Mouse (Mus musculus) hindbrain, embryonic 12.5 days (tissue): ENCODE measurements around the gene Gm17783. TPM values are rescaled to one million over a fixed set of nuclear protein-coding genes. Genes with fewer than 3 reads are reported as not detected.
"Not testable (repeated sequence)": the region's sequence is repeated elsewhere in the genome, so short reads cannot be mapped to it uniquely, and the experiment has no call there.

Experiments
- ATAC-seq: fragments of 200-750 bp; cut with Nextera tagmentation; 2 replicates; pipeline ENCODE4 v1.8.0; 2017; ENCODE audit warnings: moderate TSS enrichment; ENCODE audit not compliant: low FRiP score
- H3K27ac ChIP-seq: fragments of 300-500 bp; sonication (generic); 2 replicates; pipeline ENCODE4 v1.5.1; 2016; ENCODE audit warnings: mild to moderate bottlenecking
- H3K27me3 ChIP-seq: fragments of 300-500 bp; sonication (generic); 2 replicates; pipeline ENCODE4 v1.6.1; 2016; ENCODE audit warnings: mild to moderate bottlenecking
- H3K36me3 ChIP-seq: fragments of 300-500 bp; sonication (generic); 2 replicates; pipeline ENCODE4 v1.6.1; 2016; ENCODE audit warnings: mild to moderate bottlenecking
- H3K4me1 ChIP-seq: fragments of 300-500 bp; sonication (generic); 2 replicates; pipeline ENCODE4 v1.6.1; 2016
- H3K4me2 ChIP-seq: fragments of 300-500 bp; sonication (generic); replicated peaks from 2 replicates; pipeline ENCODE4 v1.6.1; 2016; ENCODE audit warnings: mild to moderate bottlenecking
- H3K4me3 ChIP-seq: fragments of 300-500 bp; sonication (generic); 2 replicates; pipeline ENCODE4 v1.5.1; 2016; ENCODE audit warnings: mild to moderate bottlenecking
- H3K9ac ChIP-seq: fragments of 300-500 bp; sonication (generic); 2 replicates; pipeline ENCODE4 v1.6.1; 2016; ENCODE audit warnings: mild to moderate bottlenecking, moderate library complexity
- H3K9me3 ChIP-seq: fragments of 300-500 bp; sonication (generic); replicated peaks from 2 replicates; pipeline ENCODE4 v1.6.1; 2016; ENCODE audit warnings: mild to moderate bottlenecking
- WGBS: fragments of 180-500 bp; shearing (Covaris S2); methylation state at CpG from one replicate; pipeline ENCODE4 v1.1.7; 2016; 5-methylcytosine and 5-hydroxymethylcytosine counted together
- polyA plus RNA-seq: library from polyadenylated mRNA; unstranded; fragments of >200 nt; fragmentation: Nextera tagmentation; extraction: Ambion mirVana; gene quantifications from 2 replicates; pipeline ENCODE4 v1.2.1, GENCODE M21; 2016

The Gm17783 gene
- polyA plus RNA-seq: not detected in 2 replicates

DNA sequence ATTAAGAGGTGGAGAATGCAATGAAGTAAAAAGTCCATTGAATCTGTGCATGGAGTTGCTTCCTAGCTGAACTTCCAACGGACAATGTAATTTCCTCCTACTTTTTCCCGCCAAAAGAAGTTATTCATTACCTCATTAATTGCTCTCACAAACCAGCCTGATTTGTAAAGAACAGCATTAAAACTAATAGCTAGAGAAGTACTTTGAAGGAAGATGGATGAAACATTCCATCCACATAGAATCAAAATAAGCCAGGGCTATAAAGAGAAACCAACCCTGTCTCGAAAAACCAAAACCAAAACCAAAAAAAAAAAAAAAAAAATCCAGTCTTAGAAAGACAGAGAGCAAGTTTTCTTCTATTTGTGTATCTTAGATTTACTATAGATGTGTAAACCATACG, at the start of gene Gm17783:
TSS of gene Gm17783 (minus strand) at position 101 of the 400 bp plus-strand sequence.
- no peak for ATAC-seq
- Histone ChIP-seq H3K27ac (no peak within 1 kb of the TSS), H3K27me3 (no peaks in the 10 kb centered on the region), H3K9ac (no peak within 1 kb of the TSS), H3K4me2 (no peak within 1 kb of the TSS), H3K4me1 (no peaks in the 10 kb centered on the region), H3K4me3 (no peak within 1 kb of the TSS), H3K9me3 (no peaks in the 10 kb centered on the region), H3K36me3 (no peaks in the 10 kb centered on the region)
- WGBS: 89% methylated on average over 4 of the region's 4 CpGs

DNA sequence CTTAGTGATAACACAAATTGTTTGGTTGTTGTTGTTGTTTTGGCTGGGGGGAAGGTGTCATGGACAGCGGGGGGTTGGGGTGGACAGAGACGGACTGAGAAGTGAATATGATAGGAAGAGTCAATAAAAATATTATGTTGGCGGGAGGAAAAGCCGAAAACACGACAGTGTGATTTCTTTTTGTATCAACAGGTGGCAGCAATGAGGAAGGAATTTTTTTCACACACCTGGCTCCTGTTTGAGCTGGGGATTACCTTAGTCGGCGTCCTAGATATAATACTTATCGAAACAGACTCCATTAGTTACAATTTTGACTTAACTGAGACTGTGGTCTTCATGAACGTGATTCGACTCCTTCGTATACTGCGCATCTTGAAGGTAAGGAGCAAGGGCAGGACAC, 48.0 kb upstream of the Gm17783 start:
- WGBS: 69% methylated on average over 12 of the region's 12 CpGs
- no peak overlapping the region for H3K4me3 ChIP-seq
- no peak overlapping the region for H3K4me2 ChIP-seq

DNA sequence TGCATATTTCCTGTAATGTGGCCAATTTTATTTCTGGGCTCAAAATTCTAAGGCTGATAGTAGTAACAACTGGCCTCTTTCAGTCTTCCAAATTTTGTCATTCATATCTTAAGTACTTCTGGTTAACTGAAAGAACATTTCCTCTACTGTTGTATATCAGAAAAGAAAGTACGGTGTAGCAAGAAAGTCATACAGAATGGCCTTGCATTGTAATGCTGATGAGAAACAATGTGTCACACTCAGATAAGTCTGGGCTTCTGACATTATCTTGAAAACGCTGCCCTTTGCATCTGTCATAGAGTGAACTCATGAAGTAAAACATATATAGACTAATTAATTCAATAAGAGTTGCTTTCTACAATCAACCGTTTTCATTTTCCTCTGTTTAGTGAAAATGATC, 40.5 kb upstream of the Gm17783 start:
- no peak for ATAC-seq
- Histone ChIP-seq H3K9ac (no peak overlapping the region), H3K4me1 (no peaks in the 10 kb centered on the region), H3K36me3 (no peaks in the 10 kb centered on the region), H3K4me2 (no peak overlapping the region), H3K9me3 (no peaks in the 10 kb centered on the region), H3K27me3 (no peaks in the 10 kb centered on the region), H3K27ac (no peak overlapping the region), H3K4me3 (no peak overlapping the region)
- 83% methylated on average over 3 of the region's 3 CpGs for WGBS

More for the DNA sequence above, 48.0 kb upstream of the Gm17783 start:
- Histone ChIP-seq H3K9ac (no peak overlapping the region), H3K36me3 (no peaks in the 10 kb centered on the region), H3K27ac (no peak overlapping the region), H3K4me1 (no peaks in the 10 kb centered on the region), H3K27me3 (no peaks in the 10 kb centered on the region), H3K9me3 (no peaks in the 10 kb centered on the region)
- no peak for ATAC-seq

DNA sequence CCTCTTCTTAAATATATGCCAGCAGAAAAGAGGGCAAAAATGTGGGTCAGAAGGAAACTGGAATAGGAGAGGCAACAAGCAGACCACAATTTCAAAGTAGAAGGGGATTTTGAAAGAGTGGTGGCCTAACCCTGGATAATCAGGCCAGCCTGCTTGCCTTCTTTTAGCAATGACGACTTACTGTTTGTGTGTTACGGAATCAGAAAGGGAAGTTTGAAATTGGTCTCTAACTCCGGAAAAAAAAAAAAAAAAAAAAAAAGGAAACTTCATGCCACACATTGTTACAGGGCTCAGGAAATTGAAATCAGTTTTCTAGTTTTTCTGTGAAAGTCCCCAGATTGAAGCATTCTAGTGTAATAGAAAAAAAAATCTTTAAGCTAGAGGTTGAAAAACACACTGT, 29.9 kb upstream of the Gm17783 start:
- Histone ChIP-seq H3K4me2 (no peak overlapping the region), H3K27ac (no peak overlapping the region), H3K9me3 (no peaks in the 10 kb centered on the region), H3K4me1 (no peaks in the 10 kb centered on the region), H3K4me3 (no peak overlapping the region), H3K9ac (no peak overlapping the region), H3K36me3 (no peaks in the 10 kb centered on the region), H3K27me3 (no peaks in the 10 kb centered on the region)
- WGBS: 62% methylated on average over 3 of the region's 3 CpGs
- no peak for ATAC-seq

DNA sequence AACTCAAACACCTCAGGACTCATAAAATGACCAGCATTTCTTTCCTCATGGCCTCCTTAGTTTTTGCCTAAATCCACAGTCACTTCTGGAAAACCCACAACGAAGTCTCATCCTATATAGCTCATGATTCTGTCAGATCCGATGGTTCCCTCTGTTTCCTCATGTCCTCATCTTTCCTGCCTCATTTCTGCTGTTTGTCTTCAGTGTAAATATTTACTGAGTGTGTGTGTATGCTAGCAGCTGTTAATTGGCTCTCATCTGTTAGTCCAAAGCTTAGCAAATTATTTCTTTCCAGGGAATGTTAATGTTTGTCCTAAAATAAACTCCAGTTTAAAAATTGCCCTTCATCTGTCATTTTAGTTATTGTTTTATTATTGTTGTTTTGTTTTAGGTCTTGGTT, 19.7 kb upstream of the Gm17783 start:
- Histone ChIP-seq H3K9ac (no peak overlapping the region), H3K27ac (no peak overlapping the region), H3K4me3 (no peak overlapping the region), H3K4me1 (no peaks in the 10 kb centered on the region), H3K36me3 (no peaks in the 10 kb centered on the region), H3K27me3 (no peaks in the 10 kb centered on the region), H3K4me2 (no peak overlapping the region), H3K9me3 (no peaks in the 10 kb centered on the region)
- WGBS: 83% methylated on average over 2 of the region's 2 CpGs
- ATAC-seq: no peak

DNA sequence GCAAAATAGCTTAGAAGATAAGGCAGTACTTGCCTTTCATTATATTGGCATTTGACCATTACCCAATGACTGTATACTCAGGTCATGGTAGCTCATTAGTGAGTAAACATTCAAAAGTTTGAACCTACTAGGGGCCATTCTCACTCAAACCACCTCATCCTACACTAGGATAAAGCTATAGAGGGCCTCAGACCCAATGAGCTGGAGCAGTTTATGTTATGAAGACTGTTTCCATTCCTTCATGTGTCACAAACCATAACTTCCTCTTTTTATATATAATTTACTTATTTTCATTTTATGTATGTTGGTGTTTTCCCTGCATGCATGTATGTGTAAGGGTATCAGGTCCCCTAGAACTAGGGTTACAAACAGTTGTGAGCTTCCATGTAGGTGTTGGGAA, 16.1 kb upstream of the Gm17783 start:
- no peaks in the 10 kb centered on the region for H3K36me3 ChIP-seq

DNA sequence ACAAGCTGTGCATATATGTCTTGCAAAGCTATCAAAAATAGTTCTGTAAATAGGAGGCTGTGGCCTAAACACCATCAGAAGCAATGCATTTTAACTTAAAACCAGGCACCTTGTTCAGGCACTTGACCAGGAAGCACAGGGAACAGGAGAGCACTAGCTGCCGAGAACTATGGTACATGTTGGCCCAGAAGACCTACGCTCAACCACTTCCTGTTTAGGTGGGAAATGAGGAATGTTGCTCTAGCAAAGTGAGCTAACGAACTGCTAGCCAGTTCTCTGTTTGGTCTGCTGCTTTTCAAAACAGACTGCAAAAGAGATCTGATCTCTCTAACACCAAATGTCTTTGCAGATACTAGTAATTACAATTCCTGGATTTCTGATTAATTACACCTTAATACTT, 12.5 kb upstream of the Gm17783 start:
- H3K9me3 ChIP-seq: no peaks in the 10 kb centered on the region
- H3K27ac ChIP-seq: no peak overlapping the region
- ATAC-seq: no peak
- no peaks in the 10 kb centered on the region for H3K27me3 ChIP-seq
- H3K4me3 ChIP-seq: no peak overlapping the region
- H3K4me2 ChIP-seq: no peak overlapping the region
- no peak overlapping the region for H3K9ac ChIP-seq
- H3K36me3 ChIP-seq: no peaks in the 10 kb centered on the region
- 78% methylated on average over 3 of the region's 3 CpGs for WGBS
- H3K4me1 ChIP-seq: no peaks in the 10 kb centered on the region

More for the DNA sequence above, 16.1 kb upstream of the Gm17783 start:
- H3K4me3 ChIP-seq: no peak overlapping the region
- no peaks in the 10 kb centered on the region for H3K9me3 ChIP-seq
- H3K9ac ChIP-seq: no peak overlapping the region
- H3K4me1 ChIP-seq: no peaks in the 10 kb centered on the region
- no peaks in the 10 kb centered on the region for H3K27me3 ChIP-seq
- no peak overlapping the region for H3K27ac ChIP-seq
- no peak overlapping the region for H3K4me2 ChIP-seq
- no peak for ATAC-seq

DNA sequence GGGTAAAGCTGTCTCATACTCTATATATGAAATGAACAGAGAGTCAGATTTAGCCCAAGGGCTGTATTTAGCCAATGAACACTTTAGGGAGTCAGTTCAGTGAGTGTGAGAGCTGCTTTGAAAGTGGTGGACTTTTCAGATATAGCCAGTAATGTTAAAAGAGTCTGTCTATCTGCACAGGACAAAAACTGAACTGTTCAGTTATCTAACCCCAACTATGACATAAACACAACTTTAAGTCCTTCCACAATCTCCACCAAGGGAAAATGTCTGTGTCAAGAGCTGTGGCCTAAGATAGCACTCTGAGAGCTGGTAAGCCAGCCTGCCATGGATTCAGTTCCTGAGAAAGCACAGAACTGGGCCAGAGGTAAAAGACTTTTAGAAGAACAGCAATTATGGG, 10.3 kb upstream of the Gm17783 start:
- Histone ChIP-seq H3K27ac (no peak overlapping the region), H3K9ac (no peak overlapping the region), H3K9me3 (no peaks in the 10 kb centered on the region), H3K27me3 (no peaks in the 10 kb centered on the region), H3K4me3 (no peak overlapping the region), H3K4me2 (no peak overlapping the region), H3K4me1 (no peaks in the 10 kb centered on the region), H3K36me3 (no peaks in the 10 kb centered on the region)
- no peak for ATAC-seq

DNA sequence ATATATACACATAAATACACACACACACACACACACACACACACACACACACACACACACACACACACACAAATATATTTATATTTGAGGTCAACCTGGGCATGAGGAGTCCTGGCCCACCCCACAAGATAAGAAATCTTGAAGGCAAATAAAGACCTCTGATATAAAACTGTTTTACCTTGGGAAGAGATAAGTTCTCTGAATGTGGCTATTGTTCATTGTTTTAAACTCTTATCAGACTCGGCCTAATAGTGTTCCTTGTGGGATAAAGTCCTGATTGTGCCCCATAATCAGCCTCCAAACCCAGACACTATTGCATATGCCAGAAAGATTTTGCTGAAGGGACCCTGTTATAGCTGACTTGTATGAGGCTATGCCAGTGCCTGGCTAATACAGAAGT, 6.5 kb upstream of the Gm17783 start:
- not testable (repeated sequence) for H3K9ac ChIP-seq, H3K9me3 ChIP-seq, ATAC-seq, H3K27ac ChIP-seq, H3K4me3 ChIP-seq, H3K4me1 ChIP-seq, H3K27me3 ChIP-seq, H3K36me3 ChIP-seq, H3K4me2 ChIP-seq
- WGBS: 77% methylated on average over 1 of the region's 1 CpGs

DNA sequence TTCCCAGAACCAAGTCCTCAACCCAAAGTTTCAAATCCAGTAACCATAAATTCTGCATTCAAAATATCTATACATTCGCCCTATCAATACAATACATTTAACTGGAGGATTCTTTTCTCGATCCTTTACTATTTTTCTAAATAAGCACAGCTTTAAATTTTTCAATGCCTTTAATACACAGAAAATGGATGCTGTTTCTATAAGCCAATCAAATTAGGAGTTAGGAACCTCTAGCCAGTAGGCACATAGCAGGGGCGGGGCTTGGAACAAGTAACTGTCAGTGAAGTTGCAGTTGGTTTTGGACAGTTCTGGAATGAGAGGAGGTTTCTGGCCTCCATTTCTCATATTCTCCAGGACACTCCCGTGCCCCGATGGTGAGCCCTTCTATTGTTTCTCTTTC, 3.2 kb upstream of the Gm17783 start, which contains the start of gene Slc9c1:
TSS of gene Slc9c1 (plus strand) at position 301 of the 400 bp plus-strand sequence.
- Histone ChIP-seq H3K9ac (no peak within 1 kb of the TSS), H3K4me3 (no peak within 1 kb of the TSS), H3K4me1 (no peaks in the 10 kb centered on the region), H3K36me3 (no peaks in the 10 kb centered on the region), H3K9me3 (no peaks in the 10 kb centered on the region), H3K4me2 (no peak within 1 kb of the TSS), H3K27ac (no peak within 1 kb of the TSS), H3K27me3 (no peaks in the 10 kb centered on the region)
- no peak for ATAC-seq
- WGBS: 95% methylated on average over 5 of the region's 5 CpGs

DNA sequence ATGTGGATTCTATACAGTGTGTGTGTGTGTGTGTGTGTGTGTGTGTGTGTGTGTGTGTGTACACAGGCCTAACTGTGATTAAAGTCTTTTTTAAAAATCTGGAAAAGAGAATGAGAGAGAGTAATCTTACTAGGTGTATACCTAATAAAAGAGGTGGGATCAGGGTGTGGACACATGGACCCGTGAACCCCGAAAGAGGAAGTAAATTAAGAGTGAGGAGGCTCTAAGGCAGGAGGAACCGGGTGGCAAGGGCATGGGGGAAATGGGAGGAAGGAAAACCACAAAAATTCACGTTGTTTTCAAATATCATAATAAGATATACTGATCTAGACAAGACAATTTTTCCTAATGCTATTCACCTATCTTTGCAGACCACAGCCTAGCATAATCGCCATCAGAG, 6.3 kb downstream of the Gm17783 start:
- WGBS: 88% methylated on average over 5 of the region's 5 CpGs

DNA sequence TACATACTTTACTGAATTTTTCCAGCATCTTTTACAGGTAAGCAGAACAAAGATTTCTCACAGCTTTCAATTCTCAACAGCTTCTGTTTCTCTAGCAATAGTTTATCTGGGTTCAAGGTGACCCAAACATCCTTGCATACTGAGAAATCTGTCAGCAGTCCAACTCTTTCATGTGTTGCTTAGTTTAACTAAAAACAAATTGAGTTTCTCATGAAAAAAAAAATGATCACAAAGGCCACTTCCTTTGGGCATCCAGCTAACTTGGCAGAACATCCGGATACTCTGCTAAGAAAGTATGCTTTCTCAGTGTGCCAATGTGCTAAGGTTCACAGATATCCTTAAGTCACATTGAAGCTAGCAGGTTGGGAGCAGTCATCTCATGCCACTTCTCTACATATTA, 36.5 kb downstream of the Gm17783 start:
- Histone ChIP-seq H3K27me3 (no peaks in the 10 kb centered on the region), H3K4me2 (no peak overlapping the region), H3K36me3 (no peaks in the 10 kb centered on the region), H3K27ac (no peak overlapping the region), H3K9ac (no peak overlapping the region), H3K4me3 (no peak overlapping the region), H3K9me3 (no peaks in the 10 kb centered on the region), H3K4me1 (no peaks in the 10 kb centered on the region)
- ATAC-seq: no peak
- WGBS: 79% methylated on average over 1 of the region's 1 CpGs

More for the DNA sequence above, 6.3 kb downstream of the Gm17783 start:
- ATAC-seq: no peak
- Histone ChIP-seq H3K4me1 (no peaks in the 10 kb centered on the region), H3K9ac (no peak overlapping the region), H3K9me3 (no peaks in the 10 kb centered on the region), H3K36me3 (no peaks in the 10 kb centered on the region), H3K4me3 (no peak overlapping the region), H3K27ac (no peak overlapping the region), H3K4me2 (no peak overlapping the region), H3K27me3 (no peaks in the 10 kb centered on the region)

DNA sequence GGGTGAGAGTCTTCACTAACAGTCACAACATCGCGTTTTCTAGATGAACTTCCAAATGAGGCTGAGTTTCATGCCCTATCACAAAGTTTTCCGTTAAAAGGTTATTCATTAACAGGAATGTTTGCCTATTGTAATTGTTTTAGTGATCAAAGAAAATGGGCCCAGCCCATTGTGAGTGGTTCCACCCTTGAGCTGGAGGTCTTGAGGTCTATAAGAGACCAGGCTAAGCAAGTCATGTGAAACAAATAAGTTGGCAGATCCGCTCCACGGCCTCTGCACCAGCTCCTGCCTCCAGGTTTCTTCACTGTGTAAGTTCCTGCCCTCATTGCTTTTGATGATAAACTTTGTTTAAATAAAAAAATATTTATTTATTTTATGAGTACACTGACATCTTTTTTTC, 38.9 kb downstream of the Gm17783 start, which contains the start of gene Gm609:
TSS of gene Gm609 (minus strand) at position 43 of the 400 bp plus-strand sequence.
- ATAC-seq: no peak
- 80% methylated on average over 5 of the region's 5 CpGs for WGBS

More for the DNA sequence above, 38.9 kb downstream of the Gm17783 start, which contains the start of gene Gm609:
- Histone ChIP-seq H3K9me3 (no peaks in the 10 kb centered on the region), H3K27me3 (no peaks in the 10 kb centered on the region), H3K27ac (no peak within 1 kb of the TSS), H3K4me3 (no peak within 1 kb of the TSS), H3K4me2 (no peak within 1 kb of the TSS), H3K36me3 (no peaks in the 10 kb centered on the region), H3K4me1 (no peaks in the 10 kb centered on the region), H3K9ac (no peak within 1 kb of the TSS)
